Mouse (Mus musculus) c-Kit-positive CD71-positive TER-119-negative erythroid progenitor cells, embryonic 14.5 days (primary cell): ENCODE results near the gene Jak2.
A peak's percentile ranks its signal among the peaks of the same experiment; 100 is the strongest.

Experiments used
- DNase-seq: peaks from one replicate; pipeline ENCODE4 v3.0.0-alpha.2; 2013; ENCODE audit warnings: low read depth

Gene Jak2

GRCm38 (mm10) chr19:29300919-29301318 lies 49.3 kb downstream of the Jak2 start:
- DNase-seq = no peak

GRCm38 (mm10) chr19:29302119-29302518 lies 50.5 kb downstream of the Jak2 start:
- DNase-seq = no peak

GRCm38 (mm10) chr19:29308832-29309231 lies 57.2 kb downstream of the Jak2 start:
- DNase-seq = no peak

- DNase-seq = no peak
These were observed 60.2 kb downstream of the Jak2 start for GRCm38 (mm10) chr19:29311791-29312190.

GRCm38 (mm10) chr19:29312661-29313060 lies 61.0 kb downstream of the Jak2 start:
- no peak for DNase-seq

- DNase-seq = no peak
These were observed 71.9 kb downstream of the Jak2 start for GRCm38 (mm10) chr19:29323416-29324049.

GRCm38 (mm10) chr19:29325053-29325851 lies 73.6 kb downstream of the Jak2 start, which contains the start of gene Insl6:
Insl6 (minus strand) TSS chr19:29325356.
- peak; percentile 50 for DNase-seq

- DNase-seq = no peak
These were observed 74.2 kb downstream of the Jak2 start for GRCm38 (mm10) chr19:29325852-29326180.

GRCm38 (mm10) chr19:29326396-29326795 lies 74.8 kb downstream of the Jak2 start:
- DNase-seq = no peak

GRCm38 (mm10) chr19:29326822-29327552 lies 75.4 kb downstream of the Jak2 start:
- no peak for DNase-seq

GRCm38 (mm10) chr19:29334068-29334745 lies 82.6 kb downstream of the Jak2 start, which contains the start of gene Rln1:
Rln1 (minus strand) TSS chr19:29334670.
- DNase-seq = no peak

- no peak for DNase-seq
These were observed 85.0 kb downstream of the Jak2 start for GRCm38 (mm10) chr19:29336624-29337023.

- no peak for DNase-seq
These were observed 89.4 kb downstream of the Jak2 start for GRCm38 (mm10) chr19:29341029-29341428.

- no peak for DNase-seq
These were observed 90.7 kb downstream of the Jak2 start for GRCm38 (mm10) chr19:29342281-29342680.

GRCm38 (mm10) chr19:29344868-29345267 lies 93.2 kb downstream of the Jak2 start:
- no peak for DNase-seq

- DNase-seq = no peak
These were observed 94.0 kb downstream of the Jak2 start for GRCm38 (mm10) chr19:29345636-29346035.

GRCm38 (mm10) chr19:29350991-29351390 lies 99.4 kb downstream of the Jak2 start:
- DNase-seq = no peak

GRCm38 (mm10) chr19:29354895-29355877 lies 103.6 kb downstream of the Jak2 start:
- DNase-seq = peak; percentile 83

GRCm38 (mm10) chr19:29356281-29356680 lies 104.7 kb downstream of the Jak2 start:
- DNase-seq = no peak

GRCm38 (mm10) chr19:29360251-29360650 lies 108.6 kb downstream of the Jak2 start:
- no peak for DNase-seq
